Mouse (Mus musculus) embryonic facial prominence, embryonic 15.5 days (tissue): Measurements from ENCODE around the gene Bmi1. TPM values are rescaled to one million over a fixed set of nuclear protein-coding genes. Genes with fewer than 3 reads are reported as not detected.

ENCODE experiments used
- ATAC-seq: fragments of 200-750 bp; cut with Nextera tagmentation; 2 replicates; pipeline ENCODE4 v1.8.0; 2017; ENCODE audit warnings: low read depth, moderate TSS enrichment; ENCODE audit not compliant: insufficient number of reproducible peaks, low FRiP score, low TSS enrichment
- H3K27ac ChIP-seq: fragments of 300-500 bp; sonication (generic); replicated peaks from 2 replicates; pipeline ENCODE4 v1.5.1; 2015; ENCODE audit warnings: mild to moderate bottlenecking, inconsistent platforms
- H3K27me3 ChIP-seq: fragments of 300-500 bp; sonication (generic); 2 replicates; pipeline ENCODE4 v1.6.1; 2015; ENCODE audit warnings: inconsistent platforms
- H3K36me3 ChIP-seq: fragments of 300-500 bp; sonication (generic); 2 replicates; pipeline ENCODE4 v1.6.1; 2015; ENCODE audit warnings: mild to moderate bottlenecking, inconsistent platforms
- H3K4me1 ChIP-seq: fragments of 300-500 bp; sonication (generic); 2 replicates; pipeline ENCODE4 v1.6.1; 2015; ENCODE audit warnings: inconsistent platforms
- H3K4me2 ChIP-seq: fragments of 300-500 bp; sonication (generic); replicated peaks from 2 replicates; pipeline ENCODE4 v1.6.1; 2015; ENCODE audit warnings: mild to moderate bottlenecking, inconsistent platforms
- H3K4me3 ChIP-seq: fragments of 300-500 bp; sonication (generic); replicated peaks from 2 replicates; pipeline ENCODE4 v1.5.1; 2015; ENCODE audit warnings: mild to moderate bottlenecking, inconsistent platforms
- H3K9ac ChIP-seq: fragments of 300-500 bp; sonication (generic); 2 replicates; pipeline ENCODE4 v1.6.1; 2015; ENCODE audit warnings: inconsistent platforms
- H3K9me3 ChIP-seq: fragments of 300-500 bp; sonication (generic); replicated peaks from 2 replicates; pipeline ENCODE4 v1.6.1; 2016; ENCODE audit warnings: inconsistent platforms
- WGBS: fragments of 180-500 bp; shearing (Covaris S2); methylation state at CpG from one replicate; pipeline ENCODE4 v1.1.7; 2015; 5-methylcytosine and 5-hydroxymethylcytosine counted together
- polyA plus RNA-seq: library from polyadenylated mRNA; unstranded; fragments of >200 nt; fragmentation: Nextera tagmentation; extraction: Ambion mirVana; gene quantifications from 2 replicates; pipeline ENCODE4 v1.2.1, GENCODE M21; 2015

Bmi1 gene
- polyA plus RNA-seq, 1 experiment from 2014 or later, result 22.7 TPM

- 14% methylated on average over 42 of the region's 42 CpGs for WGBS
- H3K27ac ChIP-seq, result peak overlapping the region; percentile 94
- no peaks in the 10 kb centered on the region for H3K36me3 ChIP-seq
- H3K4me3 ChIP-seq, result peak overlapping the region; percentile 74
- H3K27me3 ChIP-seq, result peaks cover 19% of the 10 kb centered on the region
- peaks cover 23% of the 10 kb centered on the region for H3K4me1 ChIP-seq
- H3K9ac ChIP-seq, result peak overlapping the region; percentile 57
- no peak for ATAC-seq
- H3K4me2 ChIP-seq, result peak overlapping the region; percentile 86
- no peaks in the 10 kb centered on the region for H3K9me3 ChIP-seq
These were observed 949 bp upstream of the Bmi1 start for GRCm38 (mm10) chr2:18675681-18676456.

- Histone ChIP-seq H3K4me1 (peaks cover 28% of the 10 kb centered on the region), H3K4me3 (peak overlapping the region; percentile 74), H3K9me3 (no peaks in the 10 kb centered on the region), H3K36me3 (no peaks in the 10 kb centered on the region), H3K4me2 (peak overlapping the region; percentile 86), H3K27ac (peak overlapping the region; percentile 94), H3K27me3 (peaks cover 22% of the 10 kb centered on the region), H3K9ac (peak overlapping the region; percentile 78)
- peak; percentile 94 for ATAC-seq
- WGBS, result under 1% methylated on average over 31 of the region's 64 CpGs
These were observed 322 bp upstream of the Bmi1 start for GRCm38 (mm10) chr2:18676457-18676935.

GRCm38 (mm10) chr2:18677631-18678471, 1.0 kb downstream of the Bmi1 start:
- no peak for ATAC-seq
- H3K9me3 ChIP-seq, result no peaks in the 10 kb centered on the region
- 0 out of 2 replicates have a peak, but pooled peaks cover 4% of the 10 kb centered on the region for H3K36me3 ChIP-seq
- H3K4me2 ChIP-seq, result peak overlapping the region; percentile 86
- under 1% methylated on average over 37 of the region's 55 CpGs for WGBS
- H3K4me1 ChIP-seq, result peaks cover 28% of the 10 kb centered on the region
- H3K9ac ChIP-seq, result peak overlapping the region; percentile 78
- H3K4me3 ChIP-seq, result peak overlapping the region; percentile 74
- peaks cover 22% of the 10 kb centered on the region for H3K27me3 ChIP-seq
- no peak overlapping the region for H3K27ac ChIP-seq

GRCm38 (mm10) chr2:18679701-18680100, 2.9 kb downstream of the Bmi1 start:
- H3K9ac ChIP-seq, result no peak overlapping the region
- H3K36me3 ChIP-seq, result peaks cover 10% of the 10 kb centered on the region; the same call in 1 of the 2 replicates
- 67% methylated on average over 2 of the region's 2 CpGs for WGBS
- no peak overlapping the region for H3K4me2 ChIP-seq
- no peak for ATAC-seq
- H3K27me3 ChIP-seq, result peaks cover 25% of the 10 kb centered on the region
- H3K4me3 ChIP-seq, result no peak overlapping the region
- H3K4me1 ChIP-seq, result peaks cover 28% of the 10 kb centered on the region
- no peak overlapping the region for H3K27ac ChIP-seq
- no peaks in the 10 kb centered on the region for H3K9me3 ChIP-seq

GRCm38 (mm10) chr2:18680501-18680900, 3.7 kb downstream of the Bmi1 start:
- H3K4me3 ChIP-seq, result peak overlapping the region; percentile 36
- peaks cover 25% of the 10 kb centered on the region for H3K27me3 ChIP-seq
- H3K4me1 ChIP-seq, result peaks cover 28% of the 10 kb centered on the region
- peaks cover 10% of the 10 kb centered on the region; the same call in 1 of the 2 replicates for H3K36me3 ChIP-seq
- peak overlapping the region; percentile 68 for H3K4me2 ChIP-seq
- no peaks in the 10 kb centered on the region for H3K9me3 ChIP-seq
- 5% methylated on average over 4 of the region's 4 CpGs for WGBS
- ATAC-seq, result no peak
- no peak overlapping the region for H3K27ac ChIP-seq
- no peak overlapping the region for H3K9ac ChIP-seq

GRCm38 (mm10) chr2:18680961-18681360, 4.1 kb downstream of the Bmi1 start:
- peaks cover 10% of the 10 kb centered on the region; the same call in 1 of the 2 replicates for H3K36me3 ChIP-seq
- no peak overlapping the region for H3K9ac ChIP-seq
- peaks cover 25% of the 10 kb centered on the region for H3K4me1 ChIP-seq
- no peaks in the 10 kb centered on the region for H3K9me3 ChIP-seq
- H3K4me2 ChIP-seq, result peak overlapping the region; percentile 68
- no peak for ATAC-seq
- H3K27ac ChIP-seq, result no peak overlapping the region
- H3K4me3 ChIP-seq, result peak overlapping the region; percentile 36
- whole genome bisulfite sequencing, result 4% methylated on average over 27 of the region's 29 CpGs
- peaks cover 25% of the 10 kb centered on the region for H3K27me3 ChIP-seq

GRCm38 (mm10) chr2:18684062-18684461, 7.2 kb downstream of the Bmi1 start:
- Histone ChIP-seq H3K4me2 (no peak overlapping the region), H3K4me1 (peaks cover 22% of the 10 kb centered on the region), H3K9ac (no peak overlapping the region), H3K4me3 (no peak overlapping the region), H3K27ac (no peak overlapping the region), H3K36me3 (peaks cover 10% of the 10 kb centered on the region; the same call in 1 of the 2 replicates), H3K9me3 (no peaks in the 10 kb centered on the region), H3K27me3 (peaks cover 50% of the 10 kb centered on the region)
- ATAC-seq, result no peak
- whole genome bisulfite sequencing, result 76% methylated on average over 5 of the region's 5 CpGs

GRCm38 (mm10) chr2:18686386-18686785, 9.6 kb downstream of the Bmi1 start:
- H3K36me3 ChIP-seq, result peaks cover 10% of the 10 kb centered on the region; the same call in 1 of the 2 replicates
- H3K9ac ChIP-seq, result no peak overlapping the region
- H3K4me1 ChIP-seq, result peaks cover 25% of the 10 kb centered on the region
- WGBS, result 66% methylated on average over 6 of the region's 6 CpGs
- no peak overlapping the region for H3K27ac ChIP-seq
- H3K9me3 ChIP-seq, result no peaks in the 10 kb centered on the region
- ATAC-seq, result no peak
- H3K27me3 ChIP-seq, result peaks cover 53% of the 10 kb centered on the region
- no peak overlapping the region for H3K4me2 ChIP-seq
- H3K4me3 ChIP-seq, result no peak overlapping the region

- peaks cover 25% of the 10 kb centered on the region for H3K4me1 ChIP-seq
- H3K9ac ChIP-seq, result no peak overlapping the region
- no peak for ATAC-seq
- H3K27me3 ChIP-seq, result peaks cover 54% of the 10 kb centered on the region
- no peak overlapping the region for H3K27ac ChIP-seq
- no peak overlapping the region for H3K4me3 ChIP-seq
- no peak overlapping the region for H3K4me2 ChIP-seq
- H3K9me3 ChIP-seq, result no peaks in the 10 kb centered on the region
- 56% methylated on average over 8 of the region's 8 CpGs for WGBS
- peaks cover 10% of the 10 kb centered on the region; the same call in 1 of the 2 replicates for H3K36me3 ChIP-seq
These were observed 10.2 kb downstream of the Bmi1 start for GRCm38 (mm10) chr2:18686826-18687519.

- no peaks in the 10 kb centered on the region for H3K9me3 ChIP-seq
- no peak overlapping the region for H3K9ac ChIP-seq
- H3K36me3 ChIP-seq, result peaks cover 7% of the 10 kb centered on the region; the same call in 1 of the 2 replicates
- H3K27ac ChIP-seq, result no peak overlapping the region
- peaks cover 62% of the 10 kb centered on the region for H3K27me3 ChIP-seq
- ATAC-seq, result no peak
- H3K4me2 ChIP-seq, result no peak overlapping the region
- no peak overlapping the region for H3K4me3 ChIP-seq
- peaks cover 25% of the 10 kb centered on the region for H3K4me1 ChIP-seq
- WGBS, result 10% methylated on average over 9 of the region's 9 CpGs
These were observed 10.9 kb downstream of the Bmi1 start for GRCm38 (mm10) chr2:18687671-18688170.
